Mouse (Mus musculus) ovary, adult 10 weeks (tissue): Measurements from ENCODE around the gene Ddx39b. TPM values are rescaled to one million over a fixed set of nuclear protein-coding genes. Genes with fewer than 3 reads are reported as not detected.

ENCODE experiments used
- polyA plus RNA-seq: library from polyadenylated mRNA; stranded (reverse); fragments of 350-450 nt; fragmentation: Illumina TruSeq; extraction: RNeasy Lipid Tissue Mini Kit (QIAGEN cat#74804); gene quantifications from one replicate; pipeline ENCODE4 v1.2.3, GENCODE M21; 2014

Gene Ddx39b
- polyA plus RNA-seq = 7.3 TPM

DNA sequence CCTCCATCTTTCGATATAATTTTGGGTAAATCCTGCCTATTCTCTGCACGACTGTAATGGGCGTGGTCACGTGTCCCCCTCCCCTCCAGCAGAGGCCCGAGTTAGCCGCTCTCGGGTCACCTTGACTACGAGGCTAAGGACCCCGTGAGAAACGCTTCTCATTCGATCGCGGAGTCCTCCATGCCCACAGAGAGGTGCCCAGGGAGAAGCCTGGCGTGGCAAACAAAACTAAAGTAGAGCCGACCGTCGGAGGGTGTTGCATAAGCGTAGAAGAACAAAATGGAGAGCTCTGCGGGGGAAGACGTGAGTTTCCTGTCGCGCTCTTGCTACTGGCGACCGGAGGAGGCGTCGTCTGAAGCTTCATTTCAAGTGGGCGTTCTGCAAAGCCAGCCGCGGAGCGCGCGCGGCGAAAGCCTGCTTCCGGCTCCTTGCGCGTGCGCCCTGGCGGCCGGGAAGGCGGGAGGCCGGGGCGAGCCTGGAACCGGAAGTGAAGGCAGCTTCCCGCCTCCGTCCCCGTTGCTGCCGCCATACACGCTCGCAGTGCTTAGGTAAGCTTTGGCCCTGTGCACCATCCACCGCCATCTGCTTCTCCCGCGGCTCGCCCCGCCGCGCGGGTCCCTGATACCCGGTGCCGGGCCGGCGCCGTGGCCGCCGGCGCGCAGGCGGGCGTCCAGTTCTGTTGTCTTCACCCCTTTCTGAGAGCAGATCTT, at the start of gene Ddx39b:
Gene Ddx39b (plus strand): TSS at position 442 of the 710 bp plus-strand sequence.

DNA sequence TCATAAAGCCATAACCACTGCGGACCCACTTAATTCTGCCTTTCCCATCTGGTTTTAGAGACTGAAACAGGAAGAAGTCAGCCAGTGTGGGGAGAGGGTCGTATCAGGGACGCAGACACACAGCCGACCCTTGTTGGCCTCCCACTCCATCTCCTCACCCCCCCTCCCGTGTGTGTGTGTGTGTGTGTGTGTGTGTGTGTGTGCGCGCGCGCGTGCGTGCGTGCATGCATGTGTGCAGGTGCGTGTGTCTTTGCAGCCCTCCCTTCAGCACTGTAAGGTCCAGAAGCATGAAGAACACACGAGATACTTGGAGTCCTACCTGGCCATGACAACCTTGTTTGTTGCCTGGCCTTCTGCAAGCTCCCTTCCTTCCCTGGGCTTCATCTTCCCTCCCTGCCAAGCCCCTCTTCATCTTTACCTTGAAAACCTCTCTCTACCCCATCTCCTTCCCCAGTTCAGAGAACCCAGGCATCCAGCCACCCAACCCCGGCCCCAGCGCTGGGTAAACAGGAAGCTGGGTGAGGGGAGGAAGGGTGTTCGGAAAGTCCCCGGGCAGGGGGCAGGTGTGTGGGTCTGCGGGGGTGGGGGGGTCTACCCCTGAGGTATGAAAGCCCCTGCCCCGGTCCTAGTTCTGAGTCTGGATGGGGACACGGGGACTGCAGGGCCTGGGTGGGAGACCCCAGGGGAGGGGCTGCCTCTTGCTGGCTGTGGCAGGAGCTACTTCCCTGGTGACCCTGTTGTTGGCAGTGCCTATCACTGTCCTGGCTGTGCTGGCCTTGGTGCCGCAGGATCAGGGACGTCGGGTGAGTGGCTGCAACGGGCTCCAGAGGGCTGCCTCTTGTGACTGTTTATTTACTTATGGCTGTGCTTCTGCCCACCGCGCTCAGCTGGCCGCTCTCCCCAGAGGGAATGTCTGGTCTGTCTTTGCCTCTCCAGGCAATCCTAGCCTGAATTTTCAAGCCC, 47.4 kb upstream of the Ddx39b start, which contains the start of gene Ltb:
Gene Ltb (plus strand): TSS at position 559 of the 963 bp plus-strand sequence.

DNA sequence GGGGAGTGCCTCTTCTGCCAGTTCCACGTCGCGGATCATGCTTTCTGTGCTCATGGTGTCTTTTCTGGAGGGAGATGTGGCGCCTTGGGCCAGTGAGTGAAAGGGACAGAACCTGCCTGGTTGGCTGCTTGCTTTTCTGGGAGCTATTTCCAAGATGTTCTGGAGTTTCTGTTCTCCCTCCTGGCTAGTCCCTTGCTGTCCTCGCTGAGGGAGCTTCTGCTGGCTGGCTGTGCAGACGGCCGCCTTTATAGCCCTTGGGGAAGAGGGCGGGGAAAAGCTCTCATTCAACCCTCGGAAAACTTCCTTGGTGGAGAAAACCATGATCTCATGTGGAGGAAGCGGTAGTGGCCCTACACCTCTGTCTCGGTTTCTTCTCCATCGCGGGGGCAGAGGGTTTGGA, 39.8 kb upstream of the Ddx39b start, which contains the start of gene Tnf:
Gene Tnf (minus strand): TSS at position 221 of the 400 bp plus-strand sequence.

DNA sequence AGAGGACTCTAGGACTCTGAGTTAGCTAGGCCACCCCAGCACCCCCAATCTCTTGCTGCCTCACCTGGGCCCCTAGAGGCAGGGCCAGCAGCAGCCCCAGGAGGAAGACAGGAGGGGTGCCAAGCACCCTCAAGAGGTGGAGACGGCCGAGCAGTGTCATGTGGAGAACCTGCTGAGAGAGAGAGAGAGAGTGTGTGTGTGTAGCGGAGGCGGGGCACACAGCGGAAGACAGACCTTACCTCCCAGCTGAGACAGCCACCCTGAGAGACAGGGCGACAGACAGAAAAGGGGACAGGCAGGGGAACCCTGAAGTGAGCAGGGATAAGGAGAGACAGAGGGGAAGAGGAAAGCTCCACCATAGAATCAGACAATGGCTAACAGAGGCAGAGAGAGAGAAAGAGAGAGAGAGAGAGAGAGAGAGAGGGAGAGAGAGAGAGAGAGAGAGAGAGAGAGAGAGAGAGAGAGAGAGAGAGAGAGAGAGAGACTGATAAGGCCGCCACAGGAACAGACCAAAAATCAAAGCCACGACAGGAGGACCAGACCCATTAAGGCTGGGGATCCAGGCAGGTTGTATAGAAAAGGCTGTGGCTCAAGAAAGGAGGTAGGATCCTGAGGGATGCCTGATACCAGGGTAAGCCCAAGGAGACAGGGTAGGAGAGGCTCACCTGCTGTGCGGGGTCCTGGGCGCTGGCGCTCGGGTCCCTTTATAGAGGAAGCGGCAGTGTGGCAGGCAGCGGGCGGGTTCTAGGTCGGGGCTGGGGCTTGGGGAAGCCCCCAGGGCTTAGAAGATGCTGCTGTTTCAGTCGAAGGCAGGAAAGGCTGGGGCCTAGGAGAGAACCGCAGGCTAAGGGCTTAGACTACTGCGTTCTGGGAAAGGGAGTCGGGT, 36.8 kb upstream of the Ddx39b start, which contains the start of gene Lta:
Gene Lta (minus strand): TSS at position 858 of the 886 bp plus-strand sequence.

DNA sequence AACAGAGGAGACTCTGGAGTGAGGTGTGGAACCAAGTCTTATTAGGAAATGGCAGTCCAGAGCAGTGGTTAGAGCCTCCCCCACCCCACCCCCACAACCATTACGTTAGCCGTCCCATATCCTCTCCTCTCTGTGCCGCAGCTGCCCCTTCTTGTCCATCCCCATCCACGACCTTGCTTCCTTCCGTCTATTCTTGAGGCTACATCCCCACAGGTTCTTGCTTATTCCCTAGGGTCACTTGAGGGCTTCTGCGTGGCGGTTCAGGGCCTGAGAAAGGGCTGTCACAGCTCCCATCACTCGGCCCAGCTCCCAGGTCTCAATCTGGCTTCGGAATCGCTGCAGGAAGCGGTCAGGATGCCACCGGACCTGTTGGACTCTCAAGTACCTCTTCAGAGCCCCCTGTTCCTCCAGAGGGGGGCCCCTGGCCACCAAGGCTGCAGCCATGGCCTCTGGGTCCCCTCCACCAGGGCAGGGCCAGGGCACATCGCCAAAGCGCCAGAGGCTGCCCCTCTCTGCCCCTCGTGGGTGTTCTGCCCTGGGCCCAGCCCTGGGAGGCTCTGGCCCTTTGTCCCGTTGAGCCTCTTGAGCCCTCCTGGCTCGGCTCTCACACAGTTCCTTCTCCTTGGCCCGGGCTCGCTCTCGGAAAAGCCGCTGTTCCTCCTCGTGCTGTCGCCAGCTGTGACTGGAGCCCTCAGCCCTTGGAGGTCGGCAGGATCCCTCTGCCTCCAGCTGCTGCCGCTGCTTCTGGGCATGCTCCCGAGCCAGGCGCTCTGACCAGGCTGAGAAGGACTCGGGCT, 21.2 kb upstream of the Ddx39b start, which contains the start of gene Gm16181:
Gene Gm16181 (plus strand): TSS at position 679 of the 797 bp plus-strand sequence.

DNA sequence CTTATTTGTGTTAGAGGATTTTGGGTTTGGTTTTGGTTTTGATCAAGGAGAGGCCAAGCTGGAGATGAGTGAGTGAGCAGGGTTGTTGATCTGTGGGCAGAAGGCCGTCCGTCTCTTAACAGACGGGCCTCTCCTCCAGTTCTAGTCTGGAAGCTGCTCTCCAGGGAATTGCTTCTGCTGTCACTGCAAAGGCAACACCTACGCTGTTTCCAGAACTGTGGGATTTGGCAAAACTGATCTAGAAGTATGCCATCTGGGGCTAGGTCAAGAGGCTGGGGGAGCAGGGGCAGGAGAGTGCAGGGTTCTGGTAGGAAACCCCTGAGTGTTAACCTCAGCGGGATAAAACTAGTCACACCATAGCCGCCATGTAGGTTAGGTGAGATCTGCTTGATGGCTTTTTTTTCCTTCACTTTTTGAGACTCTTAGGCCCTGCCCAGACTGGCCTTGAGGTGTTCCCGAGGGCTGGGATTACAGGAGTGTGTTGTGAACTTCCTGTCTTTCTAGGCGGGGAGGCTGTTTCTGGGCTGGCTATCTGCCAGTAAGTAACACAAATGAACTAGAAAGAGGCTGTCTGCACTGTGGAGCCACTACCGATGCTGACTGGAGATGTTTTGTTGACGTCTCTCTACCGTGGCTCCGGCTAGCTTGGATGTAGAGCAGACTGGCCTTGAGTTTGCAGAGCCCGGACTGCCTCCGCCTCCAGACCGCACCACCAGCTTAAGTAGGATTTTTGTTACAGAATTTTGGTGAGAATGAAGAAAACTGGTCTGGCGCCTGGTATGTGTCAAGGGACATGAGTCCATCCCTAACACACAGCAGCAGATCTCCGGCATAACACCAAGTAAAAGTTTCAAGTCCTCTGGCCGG, 8.2 kb upstream of the Ddx39b start, which contains the start of gene Atp6v1g2:
Gene Atp6v1g2 (plus strand): TSS at position 547 of the 867 bp plus-strand sequence.

DNA sequence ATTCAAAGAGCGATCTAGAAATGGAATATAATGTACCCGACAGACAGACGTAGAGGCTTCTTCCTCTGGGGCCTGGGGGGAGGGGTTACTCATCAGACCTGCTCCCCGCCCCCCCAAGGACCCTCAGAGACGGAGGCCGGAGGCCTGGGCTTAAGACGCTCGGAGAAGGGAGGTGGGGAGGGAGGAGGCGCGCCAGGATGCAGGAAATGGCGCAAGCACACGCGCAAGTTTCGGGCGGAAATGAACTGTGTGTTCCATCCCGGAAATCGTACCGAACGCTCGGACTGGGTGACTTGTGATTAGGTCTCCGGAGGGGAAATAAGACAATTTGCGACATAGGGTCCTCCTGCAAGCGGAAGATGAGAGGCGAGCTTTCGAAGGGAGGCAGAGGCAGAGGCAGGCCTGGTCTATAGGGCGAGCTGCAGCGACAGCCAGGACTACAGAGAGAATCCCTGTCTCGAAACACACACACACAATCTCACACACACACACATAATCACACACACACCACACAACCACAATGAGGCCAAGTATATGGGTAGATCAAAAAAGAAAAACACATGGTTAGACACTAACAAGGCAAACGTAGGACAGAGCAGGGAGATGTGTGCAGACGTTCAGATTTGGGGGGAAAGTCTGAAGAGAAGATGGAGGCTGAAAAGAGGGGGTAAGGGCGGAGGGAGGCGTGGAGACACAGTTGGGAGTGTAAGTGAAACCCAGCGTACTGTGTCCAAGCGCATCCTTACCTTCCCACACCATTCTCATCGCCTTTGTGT, 5.7 kb upstream of the Ddx39b start, which contains the start of gene Nfkbil1:
Gene Nfkbil1 (minus strand): TSS at position 179 of the 776 bp plus-strand sequence.

DNA sequence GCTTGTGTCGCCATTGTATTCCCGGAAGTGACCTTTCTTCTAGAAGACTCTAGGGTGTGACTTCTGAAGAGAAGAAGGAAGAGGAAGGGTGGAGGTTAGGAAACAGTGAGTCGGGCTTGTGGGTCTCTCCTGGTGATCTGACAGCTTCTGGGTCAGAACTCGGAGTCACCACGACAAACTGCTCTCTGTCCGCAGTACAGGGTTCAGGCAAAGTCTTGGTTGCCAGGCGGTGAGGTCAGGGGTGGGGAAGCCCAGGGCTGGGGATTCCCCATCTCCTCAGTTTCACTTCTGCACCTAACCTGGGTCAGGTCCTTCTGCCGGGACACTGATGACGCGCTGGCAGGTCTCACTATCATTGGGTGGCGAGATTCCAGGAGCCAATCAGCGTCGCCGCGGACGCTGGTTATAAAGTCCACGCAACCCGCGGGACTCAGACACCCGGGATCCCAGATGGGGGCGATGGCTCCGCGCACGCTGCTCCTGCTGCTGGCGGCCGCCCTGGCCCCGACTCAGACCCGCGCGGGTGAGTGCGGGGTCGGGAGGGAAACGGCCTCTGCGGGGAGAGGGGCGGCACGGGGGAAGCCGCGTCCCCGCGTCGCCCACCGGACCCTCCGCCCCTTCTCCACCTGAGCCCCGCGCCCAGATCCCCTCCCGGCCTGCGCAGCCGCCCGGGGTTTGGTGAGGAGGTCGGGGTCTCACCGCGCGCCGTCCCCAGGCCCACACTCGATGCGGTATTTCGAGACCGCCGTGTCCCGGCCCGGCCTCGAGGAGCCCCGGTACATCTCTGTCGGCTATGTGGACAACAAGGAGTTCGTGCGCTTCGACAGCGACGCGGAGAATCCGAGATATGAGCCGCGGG, 21.3 kb downstream of the Ddx39b start, which contains the start of gene H2-D1:
Gene H2-D1 (plus strand): TSS at position 67 of the 859 bp plus-strand sequence.

Other genes with a start within 250 kb of the Ddx39b start
- gene Vars, start 240.8 kb upstream of the Ddx39b start, polyA plus RNA-seq = 6.0 TPM
- gene Vwa7, start 225.2 kb upstream of the Ddx39b start, polyA plus RNA-seq = not detected
- not detected for gene Sapcd1, start 213.7 kb upstream of the Ddx39b start, polyA plus RNA-seq
- gene Msh5, start 195.0 kb upstream of the Ddx39b start, polyA plus RNA-seq = 0.68 TPM
- gene Clic1, start 191.8 kb upstream of the Ddx39b start, polyA plus RNA-seq = 25.1 TPM
- gene Ddah2, start 182.7 kb upstream of the Ddx39b start, polyA plus RNA-seq = 2.7 TPM
- not detected for gene Ly6g6c, start 176.4 kb upstream of the Ddx39b start, polyA plus RNA-seq
- gene Mpig6b, start 175.6 kb upstream of the Ddx39b start, polyA plus RNA-seq = 0.20 TPM
- gene Ly6g6e, start 164.8 kb upstream of the Ddx39b start, polyA plus RNA-seq = not detected
- not detected for gene Ly6g6d, start 163.7 kb upstream of the Ddx39b start, polyA plus RNA-seq
- not detected for gene Ly6g6f, start 156.1 kb upstream of the Ddx39b start, polyA plus RNA-seq
- gene Abhd16a, start 152.5 kb upstream of the Ddx39b start, polyA plus RNA-seq = 3.5 TPM
- not detected for gene Ly6g5c, start 133.5 kb upstream of the Ddx39b start, polyA plus RNA-seq
- gene Ly6g5b, start 126.3 kb upstream of the Ddx39b start, polyA plus RNA-seq = not detected
- gene Gpank1, start 120.3 kb upstream of the Ddx39b start, polyA plus RNA-seq = 0.91 TPM
- 117 TPM for gene Csnk2b, start 119.7 kb upstream of the Ddx39b start, polyA plus RNA-seq
- 0.83 TPM for gene D17H6S53E, start 115.4 kb upstream of the Ddx39b start, polyA plus RNA-seq
- gene Apom, start 109.7 kb upstream of the Ddx39b start, polyA plus RNA-seq = not detected
- 9.7 TPM for gene Bag6, start 106.6 kb upstream of the Ddx39b start, polyA plus RNA-seq
- gene Prrc2a, start 76.8 kb upstream of the Ddx39b start, polyA plus RNA-seq = 10.0 TPM
- 5.8 TPM for gene Aif1, start 65.7 kb upstream of the Ddx39b start, polyA plus RNA-seq
- gene Lst1, start 53.3 kb upstream of the Ddx39b start, polyA plus RNA-seq = not detected
- gene Ltb, start 47.3 kb upstream of the Ddx39b start, polyA plus RNA-seq = not detected
- gene Tnf, start 39.7 kb upstream of the Ddx39b start, polyA plus RNA-seq = not detected
- not detected for gene Lta, start 36.4 kb upstream of the Ddx39b start, polyA plus RNA-seq
- not detected for gene Gm16181, start 20.9 kb upstream of the Ddx39b start, polyA plus RNA-seq
- gene Atp6v1g2, start 8.1 kb upstream of the Ddx39b start, polyA plus RNA-seq = 5.4 TPM
- not detected for gene Nfkbil1, start 6.0 kb upstream of the Ddx39b start, polyA plus RNA-seq
- 26.9 TPM for gene H2-D1, start 21.0 kb downstream of the Ddx39b start, polyA plus RNA-seq
- gene H2-Q1, start 78.7 kb downstream of the Ddx39b start, polyA plus RNA-seq = not detected
- 2.1 TPM for gene H2-Q2, start 100.5 kb downstream of the Ddx39b start, polyA plus RNA-seq
- 21.8 TPM for gene H2-Q4, start 137.9 kb downstream of the Ddx39b start, polyA plus RNA-seq
- 3.0 TPM for gene H2-Q6, start 183.1 kb downstream of the Ddx39b start, polyA plus RNA-seq
- 2.0 TPM for gene H2-Q7, start 197.4 kb downstream of the Ddx39b start, polyA plus RNA-seq
- 0.80 TPM for gene H2-Q10, start 228.3 kb downstream of the Ddx39b start, polyA plus RNA-seq